Mouse (Mus musculus): ENCODE results near the gene Stk11.

- TF ChIP-seq CTCF (IDR thresholded peaks at IDR 0.05; ENCODE audit: low read depth, low read length) (no peak), POLR2A (IDR thresholded peaks at IDR 0.05; ENCODE audit: insufficient read depth, low read length) (no peak)
Observed at GRCm38 (mm10) chr10:80159021-80159560, 43.5 kb downstream of the Stk11 start.
